1 mouse cellular context compared by ENCODE assay signal in genomic region chr17:34033441-34033840, GRCm38 (mm10).
TF ChIP-seq lines count a peak whose summit lies in the region.

No protein-coding gene starts in this region.

TF ChIP-seq in C2C12, 6 proteins besides CTCF, POLR2A, EP300 and RAD21 (continued from another document):
- TF ChIP-seq MYOD1 (IDR thresholded peaks at IDR 0.05; ENCODE audit: control insufficient read depth, insufficient read length, low read depth) = no peak
